Mouse (Mus musculus): ENCODE measurements at regions not wholly inside any gene's neighbourhood (a gene's known extent, or its start where the extent isn't known, plus 50 kb on each side); places are given as distances from the start of the nearest gene placed in this dataset.
A peak's percentile ranks its signal among the peaks of the same experiment; 100 is the strongest.

DNA sequence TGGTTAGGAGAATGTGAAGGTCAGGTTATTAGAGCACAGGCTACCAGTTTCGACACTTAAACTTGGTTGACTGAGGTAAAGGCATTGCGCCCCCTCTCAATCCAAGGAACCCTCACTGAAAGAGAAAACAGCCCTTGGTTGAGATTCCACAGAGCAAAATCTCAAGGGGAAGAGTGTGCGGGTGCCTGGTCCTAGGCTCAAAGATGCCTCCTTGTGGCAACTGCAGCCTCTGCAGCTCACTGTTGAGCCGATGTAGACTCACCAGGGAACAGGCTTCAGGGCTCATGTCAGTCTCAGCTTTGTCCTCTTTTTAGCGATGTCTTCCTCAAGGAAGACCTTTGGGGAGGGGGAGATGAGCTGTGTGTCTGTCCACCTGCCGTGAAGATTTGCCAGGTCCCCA, 63.8 kb upstream of the Rnf24 start:
- Histone ChIP-seq H3K4me3 (replicated peaks; ENCODE audit: insufficient read depth, low read depth, low read length) (no peak overlapping the region), H3K27ac (ENCODE audit: insufficient read depth, low read length) (no peak overlapping the region), H3K27me3 (ENCODE audit: control insufficient read depth, insufficient read depth, low read length) (no peaks in the 10 kb centered on the region), H3K4me1 (ENCODE audit: control insufficient read depth, insufficient read depth, low read length) (no peaks in the 10 kb centered on the region)
- WGBS: 34% methylated on average over 6 of the region's 6 CpGs
- TF ChIP-seq CTCF (IDR thresholded peaks at IDR 0.05; ENCODE audit: borderline replicate concordance, insufficient read depth, low read depth, low read length) (peak; percentile 79), POLR2A (IDR thresholded peaks at IDR 0.05; ENCODE audit: borderline replicate concordance, insufficient read depth, low read length) (no peak)
- peak; percentile 33 to 53 for DNase-seq

DNA sequence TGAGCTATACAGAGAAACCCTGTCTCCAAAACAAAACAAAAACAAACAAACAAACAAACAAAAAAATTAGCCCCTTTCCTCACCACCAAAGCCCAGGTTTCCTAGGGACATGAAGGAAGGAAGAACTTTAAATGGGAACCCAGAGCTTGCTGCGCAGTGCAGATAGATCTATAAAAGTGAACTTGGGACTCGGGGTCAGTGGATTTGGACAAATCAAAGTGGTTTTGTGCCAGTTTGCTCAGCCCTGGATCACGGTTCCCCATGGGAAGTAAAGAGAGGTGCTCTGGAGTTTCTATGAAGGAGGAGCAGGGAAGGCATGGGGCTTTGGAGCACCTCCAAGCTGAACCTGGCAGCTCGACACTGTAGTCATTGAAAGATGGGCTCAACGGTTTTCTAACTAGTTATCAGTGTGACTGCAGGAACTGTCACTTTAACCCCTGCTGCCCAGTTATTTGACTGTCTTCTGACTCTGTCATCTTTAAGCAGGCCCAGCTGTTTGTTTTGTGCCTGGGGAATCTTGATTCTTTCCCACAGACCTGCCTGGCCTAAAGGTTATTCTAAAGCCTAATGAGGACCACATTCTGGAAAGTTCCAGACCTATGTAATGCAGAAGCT, 58.3 kb upstream of the Rnf24 start:
- Histone ChIP-seq H3K27me3 (ENCODE audit: control insufficient read depth, insufficient read depth, low read length) (no peaks in the 10 kb centered on the region), H3K27ac (ENCODE audit: insufficient read depth, low read length) (no peak overlapping the region), H3K4me3 (replicated peaks; ENCODE audit: insufficient read depth, low read depth, low read length) (no peak overlapping the region), H3K4me1 (ENCODE audit: control insufficient read depth, insufficient read depth, low read length) (no peaks in the 10 kb centered on the region)
- DNase-seq: no peak
- 47% methylated on average over 5 of the region's 5 CpGs for WGBS
- no peak for TF ChIP-seq CTCF (IDR thresholded peaks at IDR 0.05; ENCODE audit: borderline replicate concordance, insufficient read depth, low read depth, low read length)
- TF ChIP-seq POLR2A (IDR thresholded peaks at IDR 0.05; ENCODE audit: borderline replicate concordance, insufficient read depth, low read length): no peak

DNA sequence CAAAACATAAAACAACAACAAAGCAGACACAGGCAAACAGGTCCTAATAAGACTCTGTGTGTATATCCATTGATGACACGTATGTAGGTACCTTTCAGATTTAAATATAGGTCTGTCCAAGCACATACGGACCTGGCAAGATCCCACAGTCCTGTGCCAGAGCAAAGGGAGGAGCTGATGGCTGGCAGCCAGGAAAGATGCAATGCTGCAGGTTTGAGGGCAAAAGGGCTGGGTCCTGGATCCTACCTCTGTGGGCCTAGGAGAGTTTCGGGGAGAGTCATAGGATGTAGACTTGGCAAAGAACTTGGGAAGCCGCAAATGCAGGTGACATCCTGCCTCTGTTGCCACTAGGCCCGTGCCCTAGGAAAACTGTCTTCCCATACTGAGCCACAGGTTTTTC, 54.6 kb upstream of the Rnf24 start:
- WGBS: 70% methylated on average over 5 of the region's 5 CpGs
- H3K27ac ChIP-seq (ENCODE audit: insufficient read depth, low read length): no peak overlapping the region
- H3K27me3 ChIP-seq (ENCODE audit: control insufficient read depth, insufficient read depth, low read length): no peaks in the 10 kb centered on the region
- DNase-seq: no peak
- H3K4me1 ChIP-seq (ENCODE audit: control insufficient read depth, insufficient read depth, low read length): no peaks in the 10 kb centered on the region; the same call in 1 of the 2 replicates
- no peak overlapping the region for H3K4me3 ChIP-seq (replicated peaks; ENCODE audit: insufficient read depth, low read depth, low read length)
- TF ChIP-seq POLR2A (IDR thresholded peaks at IDR 0.05; ENCODE audit: borderline replicate concordance, insufficient read depth, low read length) (no peak), CTCF (IDR thresholded peaks at IDR 0.05; ENCODE audit: borderline replicate concordance, insufficient read depth, low read depth, low read length) (no peak)

DNA sequence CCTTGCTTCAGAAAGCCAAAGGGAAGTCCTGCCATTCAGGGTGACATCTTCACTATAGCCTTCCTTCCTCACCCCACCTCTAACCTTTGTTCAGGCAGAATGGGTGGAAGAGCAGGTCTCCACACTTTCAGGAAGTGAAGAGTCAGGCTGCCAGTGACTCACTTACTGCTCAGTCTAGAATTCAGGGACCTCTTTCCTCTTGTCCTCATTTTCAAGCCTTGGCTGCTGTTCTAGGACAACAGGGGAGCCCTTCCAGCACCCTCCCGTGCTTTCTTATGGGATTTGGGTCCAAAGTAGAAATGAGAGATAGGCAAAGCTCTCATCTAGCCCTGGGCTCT, 51.5 kb upstream of the Rnf24 start:
- 28% methylated on average over 1 of the region's 1 CpGs for WGBS
- DNase-seq: no peak
- H3K4me3 ChIP-seq (replicated peaks; ENCODE audit: insufficient read depth, low read depth, low read length): no peak overlapping the region
- TF ChIP-seq CTCF (IDR thresholded peaks at IDR 0.05; ENCODE audit: borderline replicate concordance, insufficient read depth, low read depth, low read length) (no peak), POLR2A (IDR thresholded peaks at IDR 0.05; ENCODE audit: borderline replicate concordance, insufficient read depth, low read length) (no peak)
- H3K27me3 ChIP-seq (ENCODE audit: control insufficient read depth, insufficient read depth, low read length): no peaks in the 10 kb centered on the region
- H3K27ac ChIP-seq (ENCODE audit: insufficient read depth, low read length): no peak overlapping the region
- no peaks in the 10 kb centered on the region; the same call in 1 of the 2 replicates for H3K4me1 ChIP-seq (ENCODE audit: control insufficient read depth, insufficient read depth, low read length)

DNA sequence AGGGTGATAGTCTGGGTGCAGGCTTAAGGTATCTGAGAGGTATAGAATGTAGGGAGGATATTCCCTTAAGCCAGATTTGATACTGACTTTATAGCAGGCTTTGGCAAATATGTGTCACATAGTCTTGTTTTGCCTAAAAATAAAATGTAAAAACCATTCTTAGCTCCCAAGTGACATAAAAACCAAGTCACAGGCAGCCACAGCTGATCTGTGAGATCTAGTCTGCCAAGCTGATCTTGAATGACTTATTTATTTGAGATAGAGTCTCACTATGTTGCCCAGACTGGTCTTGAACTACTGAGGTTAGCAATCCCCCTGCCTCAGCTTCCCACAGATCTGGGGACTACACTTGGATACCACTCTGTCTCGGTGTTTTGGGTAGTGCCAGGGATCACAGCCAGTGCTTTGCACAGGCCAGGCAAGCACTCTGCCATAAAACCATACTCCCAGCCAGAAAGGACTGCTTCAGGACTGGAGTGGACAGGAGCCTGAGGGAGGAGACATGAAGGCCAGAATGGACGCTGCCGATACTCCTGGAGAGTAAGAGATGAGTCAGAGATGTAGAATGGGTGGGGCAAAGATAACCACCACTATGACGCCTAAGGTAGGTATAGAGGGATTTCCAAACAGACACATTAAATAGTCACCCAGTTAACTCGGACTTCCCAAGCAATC, 51.0 kb upstream of the Rnf24 start:
- 66% methylated on average over 5 of the region's 5 CpGs for WGBS
- Histone ChIP-seq H3K27me3 (ENCODE audit: control insufficient read depth, insufficient read depth, low read length) (no peaks in the 10 kb centered on the region), H3K4me1 (ENCODE audit: control insufficient read depth, insufficient read depth, low read length) (no peaks in the 10 kb centered on the region; the same call in 1 of the 2 replicates), H3K27ac (ENCODE audit: insufficient read depth, low read length) (no peak overlapping the region), H3K4me3 (replicated peaks; ENCODE audit: insufficient read depth, low read depth, low read length) (no peak overlapping the region)
- TF ChIP-seq POLR2A (IDR thresholded peaks at IDR 0.05; ENCODE audit: borderline replicate concordance, insufficient read depth, low read length) (no peak), CTCF (IDR thresholded peaks at IDR 0.05; ENCODE audit: borderline replicate concordance, insufficient read depth, low read depth, low read length) (no peak)
- DNase-seq: no peak
